Mouse (Mus musculus) heart, embryonic 13.5 days (tissue): ENCODE data around the gene Lrig3. TPM values are rescaled to one million over a fixed set of nuclear protein-coding genes. Genes with fewer than 3 reads are reported as not detected.

Experiments
- ATAC-seq: fragments of 200-750 bp; cut with Nextera tagmentation; 2 replicates; pipeline ENCODE4 v1.8.0; 2017; ENCODE audit warnings: moderate TSS enrichment; ENCODE audit not compliant: insufficient number of reproducible peaks, low FRiP score, low TSS enrichment; ENCODE audit errors: extremely low read depth
- H3K27ac ChIP-seq: fragments of 300-500 bp; sonication (generic); replicated peaks from 2 replicates; pipeline ENCODE4 v1.5.1; 2015; ENCODE audit warnings: moderate library complexity, mild to moderate bottlenecking, inconsistent platforms
- H3K27me3 ChIP-seq: fragments of 300-500 bp; sonication (generic); replicated peaks from 2 replicates; pipeline ENCODE4 v1.6.1; 2015; ENCODE audit warnings: mild to moderate bottlenecking, inconsistent platforms
- H3K36me3 ChIP-seq: fragments of 300-500 bp; sonication (generic); 2 replicates; pipeline ENCODE4 v1.6.1; 2015; ENCODE audit warnings: mild to moderate bottlenecking, inconsistent platforms
- H3K4me1 ChIP-seq: fragments of 300-500 bp; sonication (generic); 2 replicates; pipeline ENCODE4 v1.6.1; 2015; ENCODE audit warnings: inconsistent platforms
- H3K4me2 ChIP-seq: fragments of 300-500 bp; sonication (generic); 2 replicates; pipeline ENCODE4 v1.6.1; 2015; ENCODE audit warnings: inconsistent platforms, mild to moderate bottlenecking, moderate library complexity
- H3K4me3 ChIP-seq: fragments of 300-500 bp; sonication (generic); 2 replicates; pipeline ENCODE4 v1.5.1; 2015; ENCODE audit warnings: moderate library complexity, mild to moderate bottlenecking, inconsistent platforms
- H3K9ac ChIP-seq: fragments of 300-500 bp; sonication (generic); 2 replicates; pipeline ENCODE4 v1.6.1; 2015; ENCODE audit warnings: inconsistent platforms, mild to moderate bottlenecking, moderate library complexity
- H3K9me3 ChIP-seq: fragments of 300-500 bp; sonication (generic); 2 replicates; pipeline ENCODE4 v1.6.1; 2016; ENCODE audit warnings: inconsistent platforms
- WGBS: fragments of 180-500 bp; shearing (Covaris S2); methylation state at CpG from one replicate; pipeline ENCODE4 v1.1.7; 2015; ENCODE audit warnings: mixed read lengths; 5-methylcytosine and 5-hydroxymethylcytosine counted together
- polyA plus RNA-seq: library from polyadenylated mRNA; unstranded; fragments of >200 nt; fragmentation: Nextera tagmentation; extraction: Ambion mirVana; gene quantifications from 2 replicates; pipeline ENCODE4 v1.2.1, GENCODE M21; 2015

Lrig3 gene
- polyA plus RNA-seq, 1 experiment from 2014 or later, result 1.9 TPM

DNA sequence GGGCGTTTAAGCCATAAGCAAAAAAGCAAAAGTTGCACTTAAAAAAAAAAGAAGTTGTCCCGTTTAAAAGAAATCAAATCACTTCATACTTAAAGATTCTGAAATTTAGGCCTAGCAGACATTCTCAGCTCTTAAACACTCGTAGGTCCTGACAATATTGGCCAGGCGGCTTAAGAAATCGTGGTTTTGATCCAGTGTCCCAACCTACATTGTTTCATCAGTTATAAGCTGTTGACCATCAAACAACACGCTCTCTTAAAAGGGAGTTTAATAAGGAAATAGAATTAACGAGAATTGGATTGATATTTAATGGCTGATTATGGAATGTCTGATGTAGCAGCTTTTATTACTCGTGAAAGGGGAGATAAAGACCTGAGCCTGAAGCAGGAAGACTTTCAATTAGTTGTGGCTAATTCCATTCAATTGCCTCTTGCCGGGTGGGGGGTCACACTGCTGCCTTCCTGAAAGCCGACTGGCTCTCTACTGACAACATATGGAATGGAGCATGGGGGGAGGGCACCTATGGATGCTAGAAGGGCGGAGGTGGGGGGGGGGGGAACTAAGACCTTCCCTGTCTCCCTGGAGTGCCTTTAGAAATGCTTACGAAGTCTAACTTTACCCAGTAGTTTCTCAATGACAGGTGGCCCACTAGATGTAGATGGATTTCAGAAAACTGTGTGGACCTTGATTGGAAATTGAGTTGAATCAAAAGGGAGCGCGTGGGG, 1.6 kb downstream of the Lrig3 start:
- H3K9ac ChIP-seq, result peak overlapping the region; percentile 84
- H3K4me2 ChIP-seq, result peak overlapping the region; percentile 79
- H3K27ac ChIP-seq, result no peak overlapping the region
- no peaks in the 10 kb centered on the region for H3K9me3 ChIP-seq
- no peak for ATAC-seq
- 11% methylated on average over 14 of the region's 14 CpGs for WGBS
- no peaks in the 10 kb centered on the region for H3K36me3 ChIP-seq
- H3K27me3 ChIP-seq, result peaks cover 77% of the 10 kb centered on the region
- peak overlapping the region; percentile 62 for H3K4me3 ChIP-seq
- H3K4me1 ChIP-seq, result peaks cover 13% of the 10 kb centered on the region

DNA sequence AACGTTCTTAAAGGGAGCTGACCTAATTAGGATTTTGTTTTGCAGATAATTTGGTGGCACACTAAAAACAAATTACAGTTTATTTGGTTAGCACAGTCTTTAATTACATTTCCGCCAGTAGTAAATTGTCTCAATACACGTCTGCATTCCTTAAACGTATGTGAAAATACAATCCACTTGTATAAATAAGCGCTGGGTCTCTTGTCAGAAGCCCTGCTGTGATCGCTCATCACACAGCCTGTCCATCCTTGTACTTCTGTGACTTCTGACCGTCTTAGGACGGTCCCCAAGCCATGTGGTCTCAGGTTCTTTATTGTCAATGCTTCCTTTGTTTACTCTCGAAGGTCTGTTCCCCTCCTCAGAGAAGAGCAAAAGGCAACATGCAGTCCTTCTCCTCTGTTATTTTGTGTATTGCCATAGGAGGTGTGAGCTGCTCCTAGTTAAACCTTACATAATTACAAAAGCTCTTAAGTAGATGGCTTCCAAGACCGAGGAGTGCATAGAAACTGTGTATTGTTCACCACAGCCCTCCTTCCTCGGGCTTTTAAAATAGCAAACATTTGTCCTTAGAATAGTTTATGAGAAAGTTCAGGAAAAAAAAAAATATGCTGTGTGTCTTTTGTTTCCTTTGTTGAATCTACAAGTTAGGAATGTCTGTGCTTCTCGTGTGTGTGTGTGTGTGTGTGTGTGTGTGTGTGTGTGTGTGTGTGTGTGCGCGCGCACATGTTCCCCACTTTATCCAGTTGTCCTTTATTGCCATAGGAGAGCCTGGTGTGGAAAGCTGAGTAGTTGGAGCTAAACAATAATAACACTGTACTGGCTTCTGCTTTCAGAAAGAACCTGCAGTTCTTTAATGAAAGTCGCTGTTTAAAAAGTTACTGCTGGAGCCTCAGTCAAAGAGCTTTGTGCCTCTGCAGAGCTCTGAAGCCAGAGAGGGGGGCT, 2.5 kb downstream of the Lrig3 start:
- peak overlapping the region; percentile 79 for H3K4me2 ChIP-seq
- H3K4me3 ChIP-seq, result peak overlapping the region; percentile 62
- no peaks in the 10 kb centered on the region for H3K36me3 ChIP-seq
- peak overlapping the region; percentile 40; the same call in 1 of the 2 replicates for H3K9ac ChIP-seq
- ATAC-seq, result no peak
- H3K27ac ChIP-seq, result no peak overlapping the region
- WGBS, result 29% methylated on average over 16 of the region's 16 CpGs
- H3K4me1 ChIP-seq, result peaks cover 13% of the 10 kb centered on the region
- H3K9me3 ChIP-seq, result no peaks in the 10 kb centered on the region
- H3K27me3 ChIP-seq, result peaks cover 73% of the 10 kb centered on the region

DNA sequence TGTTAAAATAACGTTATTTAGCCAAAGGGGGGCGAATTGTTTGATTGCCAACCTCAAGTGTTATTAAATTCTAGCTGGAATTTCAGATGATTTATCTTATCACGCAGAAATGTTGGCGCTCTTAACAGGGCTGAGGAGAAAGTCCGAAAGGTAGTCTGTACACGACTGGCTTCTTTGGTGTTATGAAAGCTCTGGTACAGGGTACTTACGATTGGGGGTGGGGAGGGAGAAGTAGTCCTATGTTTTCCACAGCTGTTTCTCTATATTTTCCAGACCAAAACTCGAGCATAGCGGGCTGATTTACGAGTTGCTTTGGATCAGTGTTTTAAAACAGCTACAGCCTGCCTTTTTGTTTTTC, 3.1 kb downstream of the Lrig3 start:
- peaks cover 13% of the 10 kb centered on the region for H3K4me1 ChIP-seq
- H3K9me3 ChIP-seq, result no peaks in the 10 kb centered on the region
- peak overlapping the region; percentile 62 for H3K4me3 ChIP-seq
- no peaks in the 10 kb centered on the region for H3K36me3 ChIP-seq
- WGBS, result 33% methylated on average over 10 of the region's 10 CpGs
- no peak overlapping the region for H3K9ac ChIP-seq
- no peak overlapping the region for H3K27ac ChIP-seq
- ATAC-seq, result no peak
- H3K27me3 ChIP-seq, result peaks cover 67% of the 10 kb centered on the region
- peak overlapping the region; percentile 79 for H3K4me2 ChIP-seq

DNA sequence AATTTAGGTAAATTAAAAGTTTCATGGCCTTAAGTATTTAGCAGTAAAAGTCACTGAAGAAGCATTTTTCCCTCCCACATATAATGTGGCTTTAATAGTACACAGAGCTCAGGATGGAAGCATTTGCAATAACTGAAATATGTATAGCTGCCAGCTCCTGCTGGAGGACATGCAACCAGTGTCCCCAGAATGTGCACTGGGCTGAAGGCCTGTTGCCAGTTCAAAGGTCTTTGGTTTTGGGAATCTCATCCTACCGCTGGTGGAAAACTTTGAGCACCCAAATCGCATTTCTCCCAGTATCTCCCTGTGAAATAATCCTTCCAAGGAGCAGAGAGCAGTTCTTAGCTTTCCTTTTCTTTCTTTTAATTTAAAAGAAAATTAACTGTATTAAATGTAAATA, 4.1 kb downstream of the Lrig3 start:
- Histone ChIP-seq H3K4me2 (0 out of 2 replicates have a peak overlapping the region, but pooled peaks have one; percentile 5), H3K27me3 (peaks cover 57% of the 10 kb centered on the region), H3K9ac (no peak overlapping the region), H3K36me3 (no peaks in the 10 kb centered on the region), H3K9me3 (no peaks in the 10 kb centered on the region), H3K4me1 (peaks cover 13% of the 10 kb centered on the region), H3K27ac (peak overlapping the region; percentile 17; the same call in 1 of the 2 replicates), H3K4me3 (no peak overlapping the region)
- ATAC-seq, result no peak
- 81% methylated on average over 2 of the region's 2 CpGs for WGBS

DNA sequence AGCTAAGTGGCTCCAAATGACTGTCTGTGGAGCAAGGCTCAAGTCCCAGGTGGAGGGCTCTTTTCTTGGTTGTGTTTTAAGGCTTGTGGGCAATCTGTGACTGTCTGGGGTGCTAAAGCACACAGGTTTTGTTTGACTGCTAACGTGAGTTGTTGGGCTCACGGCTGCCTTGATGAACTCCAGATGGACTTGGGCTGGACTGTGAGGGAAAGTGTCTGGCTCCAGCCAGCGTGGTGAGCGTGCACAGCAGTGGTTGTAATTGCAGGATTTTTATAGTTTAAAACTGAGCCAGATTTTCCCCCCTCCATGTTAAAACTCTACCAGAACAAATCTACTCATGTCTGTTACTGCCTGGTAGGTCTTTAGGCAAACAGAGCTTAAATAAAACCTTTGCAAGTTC, 4.5 kb downstream of the Lrig3 start:
- H3K36me3 ChIP-seq, result no peaks in the 10 kb centered on the region
- no peak overlapping the region for H3K4me3 ChIP-seq
- 45% methylated on average over 4 of the region's 4 CpGs for WGBS

DNA sequence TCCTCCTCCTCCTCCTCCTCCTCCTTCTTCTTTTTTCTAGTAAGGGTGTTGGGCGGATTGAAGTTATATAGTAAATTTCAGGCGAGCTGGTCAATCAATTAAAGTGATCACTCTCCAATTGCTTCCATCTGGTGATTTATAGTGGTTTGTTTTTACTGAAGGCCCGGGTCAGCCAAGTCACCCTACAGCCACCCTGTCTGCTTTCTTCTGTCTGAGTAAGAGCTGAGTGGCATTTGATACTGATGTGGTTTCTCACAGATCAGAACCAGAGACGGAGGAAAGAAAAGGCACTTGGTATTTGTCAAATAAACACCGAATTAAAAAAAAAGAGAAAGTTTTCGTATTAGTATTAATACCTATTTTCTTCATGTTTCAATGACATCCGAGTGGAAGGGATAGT, 7.8 kb downstream of the Lrig3 start:
- H3K4me3 ChIP-seq, result no peak overlapping the region
- no peaks in the 10 kb centered on the region for H3K4me1 ChIP-seq
- no peak overlapping the region for H3K4me2 ChIP-seq
- no peaks in the 10 kb centered on the region for H3K36me3 ChIP-seq
- H3K9ac ChIP-seq, result no peak overlapping the region
- H3K27me3 ChIP-seq, result peaks cover 32% of the 10 kb centered on the region
- no peak overlapping the region for H3K27ac ChIP-seq
- 66% methylated on average over 6 of the region's 7 CpGs for WGBS
- no peaks in the 10 kb centered on the region for H3K9me3 ChIP-seq
- ATAC-seq, result no peak

More for the DNA sequence above, 4.5 kb downstream of the Lrig3 start:
- Histone ChIP-seq H3K4me1 (peaks cover 11% of the 10 kb centered on the region), H3K4me2 (0 out of 2 replicates have a peak overlapping the region, but pooled peaks have one; percentile 5), H3K27me3 (peaks cover 56% of the 10 kb centered on the region), H3K27ac (peak overlapping the region; percentile 17; the same call in 1 of the 2 replicates), H3K9me3 (no peaks in the 10 kb centered on the region), H3K9ac (no peak overlapping the region)
- ATAC-seq, result no peak

DNA sequence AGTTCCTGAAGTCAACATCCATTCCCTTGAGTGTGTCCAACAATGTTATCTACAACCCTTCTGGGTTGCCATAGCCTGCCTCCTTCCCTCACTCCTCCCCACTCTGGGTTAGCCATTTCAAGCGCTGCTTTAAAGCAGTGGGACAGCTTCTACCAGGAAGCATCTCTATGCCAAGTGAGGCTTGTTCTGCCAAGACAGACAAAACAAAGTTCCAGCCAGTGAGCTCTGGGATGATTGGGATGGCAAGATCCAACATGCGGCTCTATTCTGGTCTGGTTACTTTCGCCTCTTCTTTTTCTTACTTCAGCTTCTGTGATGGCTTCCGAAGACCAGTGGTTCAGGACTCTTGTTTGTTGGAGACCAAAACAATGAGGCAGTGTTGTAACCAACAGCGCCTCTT, 16.0 kb downstream of the Lrig3 start:
- H3K36me3 ChIP-seq, result no peaks in the 10 kb centered on the region
- no peaks in the 10 kb centered on the region for H3K4me1 ChIP-seq
- WGBS, result 83% methylated on average over 5 of the region's 5 CpGs
- H3K27ac ChIP-seq, result no peak overlapping the region
- no peak overlapping the region for H3K9ac ChIP-seq
- H3K4me3 ChIP-seq, result no peak overlapping the region
- ATAC-seq, result no peak
- H3K27me3 ChIP-seq, result no peaks in the 10 kb centered on the region; the same call in 1 of the 2 replicates
- no peak overlapping the region for H3K4me2 ChIP-seq
- no peaks in the 10 kb centered on the region for H3K9me3 ChIP-seq

DNA sequence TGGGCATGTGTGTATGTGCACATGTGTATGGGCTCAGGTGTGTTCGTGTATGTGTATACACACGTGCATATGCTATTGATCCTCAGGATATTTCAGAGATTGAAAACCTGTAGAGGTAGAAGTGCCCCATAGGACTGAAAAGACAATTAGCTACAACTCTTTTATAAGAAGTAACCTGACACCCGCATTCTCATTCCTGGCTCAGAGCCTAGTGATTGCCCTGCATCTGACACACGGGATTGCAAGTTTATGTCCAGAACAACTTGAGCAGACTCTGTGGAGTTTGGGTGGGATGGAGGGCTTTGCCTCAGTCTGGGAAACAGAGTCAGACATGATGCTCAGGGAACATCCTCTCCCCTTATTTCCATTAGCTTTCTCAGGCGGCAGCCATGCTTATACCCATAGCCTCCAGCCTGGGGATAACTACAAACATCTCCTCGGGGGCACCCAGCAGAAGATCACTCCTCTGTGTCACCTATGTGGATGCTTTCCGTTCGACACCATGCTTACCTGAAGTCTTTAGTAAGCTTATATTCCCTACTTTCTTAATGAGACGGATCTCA, 18.6 kb downstream of the Lrig3 start:
- H3K36me3 ChIP-seq, result no peaks in the 10 kb centered on the region
- H3K4me2 ChIP-seq, result no peak overlapping the region
- H3K27ac ChIP-seq, result no peak overlapping the region
- no peaks in the 10 kb centered on the region; the same call in 1 of the 2 replicates for H3K27me3 ChIP-seq
- ATAC-seq, result no peak
- no peaks in the 10 kb centered on the region for H3K9me3 ChIP-seq
- no peaks in the 10 kb centered on the region for H3K4me1 ChIP-seq
- H3K9ac ChIP-seq, result no peak overlapping the region
- WGBS, result 75% methylated on average over 9 of the region's 9 CpGs
- no peak overlapping the region for H3K4me3 ChIP-seq

DNA sequence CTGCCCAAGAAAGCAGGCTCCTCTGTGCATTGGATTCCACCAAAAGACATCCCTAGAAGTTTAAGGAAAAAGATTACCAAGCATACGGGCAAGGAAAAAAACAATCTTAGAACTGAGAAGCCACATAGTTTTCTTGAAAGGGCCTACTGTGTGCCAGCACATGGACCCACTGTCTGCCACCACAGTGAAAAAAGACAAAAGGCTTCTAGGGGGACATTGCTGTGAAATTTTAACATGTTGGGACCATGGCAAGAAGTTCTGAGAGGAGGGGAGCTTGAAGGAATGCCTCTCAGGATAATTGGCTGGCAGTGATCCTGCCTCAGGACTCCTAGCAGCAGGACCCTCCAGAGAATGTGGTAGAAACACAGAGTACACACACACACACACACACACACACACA, 19.8 kb downstream of the Lrig3 start:
- Histone ChIP-seq H3K4me3 (no peak overlapping the region), H3K27me3 (no peaks in the 10 kb centered on the region; the same call in 1 of the 2 replicates), H3K27ac (no peak overlapping the region), H3K9ac (no peak overlapping the region), H3K4me1 (no peaks in the 10 kb centered on the region), H3K4me2 (no peak overlapping the region), H3K9me3 (no peaks in the 10 kb centered on the region), H3K36me3 (no peaks in the 10 kb centered on the region)
- no peak for ATAC-seq
- WGBS, result 87% methylated on average over 1 of the region's 1 CpGs

DNA sequence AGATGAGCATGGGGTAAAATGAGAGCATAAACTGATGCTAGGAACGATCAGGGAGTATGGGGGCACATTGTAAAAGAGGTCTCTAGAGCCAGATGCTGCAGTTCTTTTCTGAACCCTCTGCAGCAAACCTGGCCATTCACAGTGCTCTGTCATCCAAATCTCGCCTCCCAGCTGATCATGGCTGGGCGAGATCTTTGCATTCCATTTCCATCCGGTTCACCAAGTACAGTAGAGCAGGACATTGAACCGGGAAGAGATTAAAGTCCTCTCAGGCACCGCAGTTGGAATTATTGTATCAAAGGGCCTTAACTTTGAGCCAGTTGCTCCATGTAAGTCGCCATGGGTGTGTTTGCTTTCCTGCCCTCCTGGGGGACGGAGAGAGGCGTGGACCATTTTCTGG, 20.5 kb downstream of the Lrig3 start:
- no peak for ATAC-seq
- H3K4me3 ChIP-seq, result no peak overlapping the region
- H3K9ac ChIP-seq, result no peak overlapping the region
- H3K27me3 ChIP-seq, result no peaks in the 10 kb centered on the region
- H3K27ac ChIP-seq, result no peak overlapping the region
- 80% methylated on average over 9 of the region's 9 CpGs for WGBS
- no peaks in the 10 kb centered on the region for H3K4me1 ChIP-seq
- H3K9me3 ChIP-seq, result no peaks in the 10 kb centered on the region
- H3K4me2 ChIP-seq, result no peak overlapping the region
- no peaks in the 10 kb centered on the region for H3K36me3 ChIP-seq

DNA sequence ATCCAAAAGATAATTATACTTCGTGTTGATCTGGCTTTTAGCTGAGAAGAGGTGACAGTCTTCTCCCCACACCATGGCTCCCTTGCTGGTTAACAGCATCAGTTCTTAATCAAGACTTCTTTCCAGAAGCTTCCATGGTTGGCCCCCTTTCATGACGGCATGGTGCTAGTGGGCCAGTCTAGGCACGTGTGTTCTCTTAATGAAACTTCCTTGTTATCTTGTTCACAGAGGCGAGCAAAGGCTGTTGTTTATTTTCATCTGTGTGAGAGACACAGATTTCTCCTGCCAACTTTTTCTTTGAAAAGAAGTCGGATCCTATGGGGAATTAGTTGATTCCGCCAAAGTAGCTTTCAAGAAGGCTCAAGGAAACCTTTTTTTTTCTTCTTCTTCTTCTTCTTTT, 21.3 kb downstream of the Lrig3 start:
- H3K27me3 ChIP-seq, result no peaks in the 10 kb centered on the region
- H3K36me3 ChIP-seq, result no peaks in the 10 kb centered on the region
- H3K4me3 ChIP-seq, result no peak overlapping the region
- WGBS, result 54% methylated on average over 6 of the region's 6 CpGs
- no peak for ATAC-seq
- H3K4me1 ChIP-seq, result no peaks in the 10 kb centered on the region
- no peaks in the 10 kb centered on the region for H3K9me3 ChIP-seq
- H3K4me2 ChIP-seq, result no peak overlapping the region
- no peak overlapping the region for H3K27ac ChIP-seq
- H3K9ac ChIP-seq, result no peak overlapping the region
